Mouse (Mus musculus): ENCODE results near the gene Cop1.

GRCm38 (mm10) chr1:159222046-159222445 lies 10.1 kb upstream of the Cop1 start:
- TF ChIP-seq CTCF (IDR thresholded peaks at IDR 0.05; ENCODE audit: low read depth, low read length), result no peak
- TF ChIP-seq POLR2A (IDR thresholded peaks at IDR 0.05; ENCODE audit: borderline replicate concordance, low read depth, low read length), result no peak

Measured in bone marrow macrophage, adult 2 months (primary cell).